Mouse (Mus musculus): Measurements from ENCODE around the gene Gpr176. TPM values are rescaled to one million over a fixed set of nuclear protein-coding genes. Genes with fewer than 3 reads are reported as not detected.
"Not testable (repeated sequence)": the region's sequence is repeated elsewhere in the genome, so short reads cannot be mapped to it uniquely, and the experiment has no call there.

The Gpr176 gene
- polyA plus RNA-seq, 1 experiment from 2014 or later, result 0.30 TPM

GRCm38 (mm10) chr2:118298601-118299000, 74.6 kb downstream of the Gpr176 start:
- H3K27me3 ChIP-seq (ENCODE audit: control insufficient read depth, insufficient read depth, low read length), result no peaks in the 10 kb centered on the region
- WGBS, result 76% methylated on average over 4 of the region's 4 CpGs
- H3K9ac ChIP-seq (ENCODE audit: low read length), result no peak overlapping the region
- no peaks in the 10 kb centered on the region for H3K4me1 ChIP-seq (ENCODE audit: control insufficient read depth, insufficient read depth, low read length)
- no peaks in the 10 kb centered on the region for H3K9me3 ChIP-seq (replicated peaks; ENCODE audit: control insufficient read depth, low read length)
- no peak overlapping the region for H3K27ac ChIP-seq (ENCODE audit: low read length)
- no peak overlapping the region for H3K4me3 ChIP-seq (replicated peaks; ENCODE audit: low read length)
- H3K4me2 ChIP-seq (ENCODE audit: low read depth, low read length), result no peak overlapping the region
- H3K36me3 ChIP-seq (ENCODE audit: control insufficient read depth, insufficient read depth, low read length), result no peaks in the 10 kb centered on the region
- ATAC-seq (ENCODE audit: insufficient read depth, low FRiP score), result no peak

- ATAC-seq (ENCODE audit: insufficient read depth, low FRiP score), result no peak
- Histone ChIP-seq H3K36me3 (ENCODE audit: control insufficient read depth, insufficient read depth, low read length) (no peaks in the 10 kb centered on the region), H3K9me3 (replicated peaks; ENCODE audit: control insufficient read depth, low read length) (no peaks in the 10 kb centered on the region), H3K4me2 (ENCODE audit: low read depth, low read length) (no peak overlapping the region), H3K4me1 (ENCODE audit: control insufficient read depth, insufficient read depth, low read length) (no peaks in the 10 kb centered on the region), H3K27me3 (ENCODE audit: control insufficient read depth, insufficient read depth, low read length) (no peaks in the 10 kb centered on the region), H3K4me3 (replicated peaks; ENCODE audit: low read length) (no peak overlapping the region), H3K27ac (ENCODE audit: low read length) (no peak overlapping the region), H3K9ac (ENCODE audit: low read length) (no peak overlapping the region)
- 64% methylated on average over 2 of the region's 2 CpGs for WGBS
These were observed 75.3 kb downstream of the Gpr176 start for GRCm38 (mm10) chr2:118297966-118298365.

GRCm38 (mm10) chr2:118295505-118295904, 77.7 kb downstream of the Gpr176 start:
- Histone ChIP-seq H3K36me3 (ENCODE audit: control insufficient read depth, insufficient read depth, low read length) (no peaks in the 10 kb centered on the region), H3K4me1 (ENCODE audit: control insufficient read depth, insufficient read depth, low read length) (no peaks in the 10 kb centered on the region), H3K4me3 (replicated peaks; ENCODE audit: low read length) (no peak overlapping the region), H3K9me3 (replicated peaks; ENCODE audit: control insufficient read depth, low read length) (no peaks in the 10 kb centered on the region), H3K27ac (ENCODE audit: low read length) (no peak overlapping the region), H3K9ac (ENCODE audit: low read length) (no peak overlapping the region), H3K4me2 (ENCODE audit: low read depth, low read length) (no peak overlapping the region), H3K27me3 (ENCODE audit: control insufficient read depth, insufficient read depth, low read length) (no peaks in the 10 kb centered on the region)
- WGBS, result 78% methylated on average over 7 of the region's 7 CpGs
- ATAC-seq (ENCODE audit: insufficient read depth, low FRiP score), result no peak

- no peak overlapping the region for H3K4me3 ChIP-seq (replicated peaks; ENCODE audit: low read length)
- H3K4me1 ChIP-seq (ENCODE audit: control insufficient read depth, insufficient read depth, low read length), result no peaks in the 10 kb centered on the region
- WGBS, result 88% methylated on average over 5 of the region's 5 CpGs
- H3K9me3 ChIP-seq (replicated peaks; ENCODE audit: control insufficient read depth, low read length), result no peaks in the 10 kb centered on the region
- no peak overlapping the region for H3K4me2 ChIP-seq (ENCODE audit: low read depth, low read length)
- no peaks in the 10 kb centered on the region for H3K27me3 ChIP-seq (ENCODE audit: control insufficient read depth, insufficient read depth, low read length)
- H3K27ac ChIP-seq (ENCODE audit: low read length), result no peak overlapping the region
- no peak overlapping the region for H3K9ac ChIP-seq (ENCODE audit: low read length)
- no peak for ATAC-seq (ENCODE audit: insufficient read depth, low FRiP score)
- no peaks in the 10 kb centered on the region for H3K36me3 ChIP-seq (ENCODE audit: control insufficient read depth, insufficient read depth, low read length)
These were observed 79.6 kb downstream of the Gpr176 start for GRCm38 (mm10) chr2:118293583-118293982.

- H3K36me3 ChIP-seq (ENCODE audit: control insufficient read depth, insufficient read depth, low read length); H3K27me3 ChIP-seq (ENCODE audit: control insufficient read depth, insufficient read depth, low read length); H3K27ac ChIP-seq (ENCODE audit: low read length); H3K9me3 ChIP-seq (replicated peaks; ENCODE audit: control insufficient read depth, low read length); H3K9ac ChIP-seq (ENCODE audit: low read length); ATAC-seq (ENCODE audit: insufficient read depth, low FRiP score); H3K4me1 ChIP-seq (ENCODE audit: control insufficient read depth, insufficient read depth, low read length); H3K4me3 ChIP-seq (replicated peaks; ENCODE audit: low read length); H3K4me2 ChIP-seq (ENCODE audit: low read depth, low read length): not testable (repeated sequence)
- WGBS, result 81% methylated on average over 7 of the region's 7 CpGs
These were observed 84.2 kb downstream of the Gpr176 start for GRCm38 (mm10) chr2:118289066-118289460.

- no peaks in the 10 kb centered on the region for H3K9me3 ChIP-seq (replicated peaks; ENCODE audit: control insufficient read depth, low read length)
- H3K36me3 ChIP-seq (ENCODE audit: control insufficient read depth, insufficient read depth, low read length), result no peaks in the 10 kb centered on the region
- no peaks in the 10 kb centered on the region for H3K27me3 ChIP-seq (ENCODE audit: control insufficient read depth, insufficient read depth, low read length)
- no peaks in the 10 kb centered on the region for H3K4me1 ChIP-seq (ENCODE audit: control insufficient read depth, insufficient read depth, low read length)
- no peak for ATAC-seq (ENCODE audit: insufficient read depth, low FRiP score)
- H3K9ac ChIP-seq (ENCODE audit: low read length), result no peak overlapping the region
- H3K4me2 ChIP-seq (ENCODE audit: low read depth, low read length), result no peak overlapping the region
- H3K27ac ChIP-seq (ENCODE audit: low read length), result no peak overlapping the region
- H3K4me3 ChIP-seq (replicated peaks; ENCODE audit: low read length), result no peak overlapping the region
- 81% methylated on average over 9 of the region's 9 CpGs for WGBS
These were observed 84.7 kb downstream of the Gpr176 start for GRCm38 (mm10) chr2:118288326-118289065.

GRCm38 (mm10) chr2:118287678-118288077, 85.5 kb downstream of the Gpr176 start:
- no peak overlapping the region for H3K9ac ChIP-seq (ENCODE audit: low read length)
- no peaks in the 10 kb centered on the region for H3K9me3 ChIP-seq (replicated peaks; ENCODE audit: control insufficient read depth, low read length)
- H3K4me3 ChIP-seq (replicated peaks; ENCODE audit: low read length), result no peak overlapping the region
- ATAC-seq (ENCODE audit: insufficient read depth, low FRiP score), result no peak
- H3K27ac ChIP-seq (ENCODE audit: low read length), result no peak overlapping the region
- H3K4me2 ChIP-seq (ENCODE audit: low read depth, low read length), result no peak overlapping the region
- 77% methylated on average over 4 of the region's 4 CpGs for WGBS
- no peaks in the 10 kb centered on the region for H3K27me3 ChIP-seq (ENCODE audit: control insufficient read depth, insufficient read depth, low read length)
- no peaks in the 10 kb centered on the region for H3K4me1 ChIP-seq (ENCODE audit: control insufficient read depth, insufficient read depth, low read length)
- no peaks in the 10 kb centered on the region for H3K36me3 ChIP-seq (ENCODE audit: control insufficient read depth, insufficient read depth, low read length)

- Histone ChIP-seq H3K9me3 (replicated peaks; ENCODE audit: control insufficient read depth, low read length) (no peaks in the 10 kb centered on the region), H3K4me2 (ENCODE audit: low read depth, low read length) (no peak overlapping the region), H3K27me3 (ENCODE audit: control insufficient read depth, insufficient read depth, low read length) (no peaks in the 10 kb centered on the region), H3K4me3 (replicated peaks; ENCODE audit: low read length) (no peak overlapping the region), H3K4me1 (ENCODE audit: control insufficient read depth, insufficient read depth, low read length) (no peaks in the 10 kb centered on the region), H3K36me3 (ENCODE audit: control insufficient read depth, insufficient read depth, low read length) (no peaks in the 10 kb centered on the region), H3K27ac (ENCODE audit: low read length) (no peak overlapping the region), H3K9ac (ENCODE audit: low read length) (no peak overlapping the region)
- ATAC-seq (ENCODE audit: insufficient read depth, low FRiP score), result no peak
- 78% methylated on average over 3 of the region's 3 CpGs for WGBS
These were observed 90.8 kb downstream of the Gpr176 start for GRCm38 (mm10) chr2:118282467-118282866.

GRCm38 (mm10) chr2:118278249-118278648, 95.0 kb downstream of the Gpr176 start:
- Histone ChIP-seq H3K36me3 (ENCODE audit: control insufficient read depth, insufficient read depth, low read length) (no peaks in the 10 kb centered on the region), H3K27me3 (ENCODE audit: control insufficient read depth, insufficient read depth, low read length) (no peaks in the 10 kb centered on the region), H3K9ac (ENCODE audit: low read length) (no peak overlapping the region), H3K4me1 (ENCODE audit: control insufficient read depth, insufficient read depth, low read length) (no peaks in the 10 kb centered on the region), H3K27ac (ENCODE audit: low read length) (no peak overlapping the region), H3K4me2 (ENCODE audit: low read depth, low read length) (no peak overlapping the region), H3K4me3 (replicated peaks; ENCODE audit: low read length) (no peak overlapping the region), H3K9me3 (replicated peaks; ENCODE audit: control insufficient read depth, low read length) (no peaks in the 10 kb centered on the region)
- WGBS, result 88% methylated on average over 8 of the region's 8 CpGs
- ATAC-seq (ENCODE audit: insufficient read depth, low FRiP score), result no peak
